Mouse (Mus musculus) hindbrain, embryonic 11.5 days (tissue): Measurements from ENCODE around the gene Accsl. TPM values are rescaled to one million over a fixed set of nuclear protein-coding genes. Genes with fewer than 3 reads are reported as not detected.
A peak's percentile ranks its signal among the peaks of the same experiment; 100 is the strongest.

ENCODE experiments used
- ATAC-seq: fragments of 200-750 bp; cut with Nextera tagmentation; 2 replicates; pipeline ENCODE4 v1.8.0; 2017; ENCODE audit warnings: mild to moderate bottlenecking, moderate TSS enrichment, moderate library complexity; ENCODE audit not compliant: low FRiP score
- DNase-seq: peaks from one replicate; pipeline ENCODE4 v3.0.0-alpha.2; 2015; ENCODE audit warnings: low spot score
- H3K27ac ChIP-seq: fragments of 300-500 bp; sonication (generic); 2 replicates; pipeline ENCODE4 v1.5.1; 2014; ENCODE audit warnings: mild to moderate bottlenecking, low read depth, low read length
- H3K27me3 ChIP-seq: fragments of 300-500 bp; sonication (generic); 2 replicates; pipeline ENCODE4 v1.6.1; 2014; ENCODE audit warnings: mild to moderate bottlenecking, low read length, moderate library complexity, mixed read lengths; ENCODE audit not compliant: control insufficient read depth, insufficient read depth
- H3K36me3 ChIP-seq: fragments of 300-500 bp; sonication (generic); 2 replicates; pipeline ENCODE4 v1.6.1; 2014; ENCODE audit warnings: mild to moderate bottlenecking, low read length, moderate library complexity, mixed read lengths; ENCODE audit not compliant: control insufficient read depth, insufficient read depth
- H3K4me1 ChIP-seq: fragments of 300-500 bp; sonication (generic); replicated peaks from 2 replicates; pipeline ENCODE4 v1.6.1; 2014; ENCODE audit warnings: low read length, mixed read lengths; ENCODE audit not compliant: control insufficient read depth, insufficient read depth
- H3K4me2 ChIP-seq: fragments of 300-500 bp; sonication (generic); replicated peaks from 2 replicates; pipeline ENCODE4 v1.6.1; 2014; ENCODE audit warnings: mild to moderate bottlenecking, low read depth, low read length
- H3K4me3 ChIP-seq: fragments of 300-500 bp; sonication (generic); 2 replicates; pipeline ENCODE4 v1.5.1; 2014; ENCODE audit warnings: low read depth, low read length
- H3K9ac ChIP-seq: fragments of 300-500 bp; sonication (generic); 2 replicates; pipeline ENCODE4 v1.6.1; 2014; ENCODE audit warnings: low read depth, low read length
- H3K9me3 ChIP-seq: fragments of 300-500 bp; sonication (generic); 2 replicates; pipeline ENCODE4 v1.6.1; 2016; ENCODE audit warnings: low read length; ENCODE audit not compliant: control insufficient read depth
- WGBS: fragments of 180-500 bp; shearing (Covaris S2); extraction: QIAGEN DNeasy Blood & Tissue Kit; methylation state at CpG from one replicate; pipeline ENCODE4 v1.1.7; 2014; 5-methylcytosine and 5-hydroxymethylcytosine counted together
- polyA plus RNA-seq: library from polyadenylated mRNA; unstranded; fragments of >200 nt; fragmentation: Nextera tagmentation; extraction: Ambion mirVana; gene quantifications from 2 replicates; pipeline ENCODE4 v1.2.1, GENCODE M21; 2014

The Accsl gene
- polyA plus RNA-seq, 1 experiment from 2014 or later = 0.69 TPM

DNA sequence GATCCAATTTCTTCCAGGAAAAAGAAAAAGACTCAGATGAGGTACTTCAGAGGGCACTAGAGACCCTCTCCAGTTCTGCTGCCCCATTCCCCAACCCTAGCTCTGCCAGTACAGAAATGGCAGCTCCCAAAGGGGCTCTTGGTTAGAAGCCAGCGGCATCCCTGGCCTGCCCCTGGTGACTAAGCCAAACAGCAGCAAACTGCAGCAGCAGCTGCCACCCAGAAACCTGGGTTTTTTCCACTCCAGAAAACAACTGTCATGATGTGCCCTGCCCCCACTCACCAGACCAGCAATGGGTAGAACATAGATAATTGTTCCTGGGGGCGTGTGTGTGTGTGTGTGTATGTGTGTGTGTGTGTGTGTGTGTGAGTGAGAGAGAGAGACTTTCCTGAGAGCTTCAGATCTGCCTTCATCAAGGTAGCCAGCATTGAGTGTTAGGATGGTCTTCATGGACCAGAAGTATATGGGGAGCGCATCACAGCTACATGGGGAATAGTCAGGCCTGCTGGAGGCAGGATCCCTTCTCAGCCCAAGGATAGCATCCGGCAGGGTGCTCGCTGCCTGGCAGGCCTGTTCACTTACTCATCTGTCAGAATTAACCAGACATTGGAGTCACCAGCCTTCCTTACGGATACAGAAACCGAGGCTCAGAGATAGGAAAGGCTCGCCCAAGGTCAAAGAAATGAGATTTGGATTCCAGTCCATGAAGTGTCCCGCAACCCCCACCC lies 12.8 kb upstream of the Accsl start:
- Histone ChIP-seq H3K9me3 (no peaks in the 10 kb centered on the region), H3K27ac (no peak overlapping the region), H3K4me3 (no peak overlapping the region), H3K4me1 (no peaks in the 10 kb centered on the region), H3K4me2 (no peak overlapping the region), H3K27me3 (no peaks in the 10 kb centered on the region), H3K9ac (no peak overlapping the region), H3K36me3 (no peaks in the 10 kb centered on the region)
- DNase-seq (no peak), ATAC-seq (no peak)
- 88% methylated on average over 9 of the region's 9 CpGs for WGBS

DNA sequence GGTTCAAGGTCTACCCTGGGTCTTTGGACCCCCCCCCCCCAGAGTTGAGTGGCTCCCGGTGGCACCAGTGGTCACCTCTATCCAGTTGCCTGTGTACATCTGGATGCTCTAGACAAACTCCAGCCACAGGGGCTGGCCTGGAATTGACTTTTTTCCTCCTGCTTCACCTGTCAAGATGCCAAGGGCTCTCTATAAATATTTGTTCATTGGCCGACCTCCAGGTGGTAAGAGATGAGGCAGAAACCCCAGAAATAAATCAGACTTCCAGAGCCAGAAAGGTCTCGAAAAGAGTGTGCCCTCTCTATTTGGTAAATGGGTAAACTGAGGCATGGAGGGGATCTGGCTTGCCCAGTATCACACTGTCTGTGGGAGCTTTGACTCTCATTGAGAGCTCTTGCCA lies 12.0 kb upstream of the Accsl start:
- Histone ChIP-seq H3K9me3 (no peaks in the 10 kb centered on the region), H3K9ac (no peak overlapping the region), H3K36me3 (no peaks in the 10 kb centered on the region), H3K4me2 (no peak overlapping the region), H3K4me1 (no peaks in the 10 kb centered on the region), H3K27me3 (no peaks in the 10 kb centered on the region), H3K27ac (no peak overlapping the region), H3K4me3 (no peak overlapping the region)
- ATAC-seq (no peak; the same call in 1 of the 2 replicates), DNase-seq (no peak)
- 89% methylated on average over 3 of the region's 3 CpGs for WGBS

DNA sequence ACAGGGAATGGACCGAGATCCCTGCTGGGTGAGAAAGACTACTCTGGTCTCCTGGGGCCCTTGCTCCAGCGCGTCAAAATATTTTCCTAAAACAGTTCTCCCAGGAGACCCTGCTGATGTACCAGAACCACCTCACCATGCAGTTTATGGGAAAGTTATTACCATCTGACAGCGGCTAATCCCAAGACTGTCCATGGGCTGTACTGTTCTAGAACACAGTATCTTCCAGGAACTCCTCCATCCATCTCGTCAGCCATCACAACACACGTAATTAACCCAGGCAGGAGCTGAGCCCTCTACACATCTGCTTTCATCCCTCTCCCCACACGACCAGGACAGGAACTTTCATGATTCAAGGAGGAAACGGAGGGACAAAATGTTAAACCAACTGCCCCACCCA lies 11.5 kb upstream of the Accsl start:
- Histone ChIP-seq H3K36me3 (no peaks in the 10 kb centered on the region), H3K27ac (no peak overlapping the region), H3K4me2 (no peak overlapping the region), H3K9ac (no peak overlapping the region), H3K4me1 (no peaks in the 10 kb centered on the region), H3K4me3 (no peak overlapping the region), H3K27me3 (no peaks in the 10 kb centered on the region), H3K9me3 (no peaks in the 10 kb centered on the region)
- ATAC-seq (no peak), DNase-seq (no peak)
- 67% methylated on average over 8 of the region's 8 CpGs for WGBS

DNA sequence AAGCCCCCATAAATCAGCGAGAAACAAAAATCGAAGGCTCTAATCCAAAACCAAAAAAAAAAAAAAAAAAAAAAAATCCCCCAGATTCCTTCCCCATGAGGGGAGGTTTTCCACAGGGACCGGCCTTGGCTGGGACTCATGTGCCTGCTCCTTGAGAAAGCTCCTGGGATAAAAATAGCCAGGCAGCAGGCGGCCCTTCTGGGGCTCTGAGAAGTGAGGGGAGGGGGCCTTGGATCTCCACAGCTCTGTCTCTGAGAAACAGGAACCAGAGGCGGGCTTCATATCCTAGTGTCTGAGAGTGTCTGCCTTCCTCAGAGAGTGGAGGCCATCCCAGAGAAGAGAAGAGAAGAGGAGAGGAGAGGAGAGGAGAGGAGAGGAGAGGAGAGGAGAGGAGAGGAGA lies 8.0 kb upstream of the Accsl start:
- DNase-seq = no peak
- WGBS = 68% methylated on average over 5 of the region's 5 CpGs
- H3K4me3 ChIP-seq = no peak overlapping the region
- no peaks in the 10 kb centered on the region for H3K36me3 ChIP-seq
- H3K27ac ChIP-seq = no peak overlapping the region
- ATAC-seq = no peak
- no peak overlapping the region for H3K4me2 ChIP-seq
- H3K4me1 ChIP-seq = no peaks in the 10 kb centered on the region
- no peaks in the 10 kb centered on the region for H3K9me3 ChIP-seq
- no peak overlapping the region for H3K9ac ChIP-seq
- H3K27me3 ChIP-seq = no peaks in the 10 kb centered on the region

DNA sequence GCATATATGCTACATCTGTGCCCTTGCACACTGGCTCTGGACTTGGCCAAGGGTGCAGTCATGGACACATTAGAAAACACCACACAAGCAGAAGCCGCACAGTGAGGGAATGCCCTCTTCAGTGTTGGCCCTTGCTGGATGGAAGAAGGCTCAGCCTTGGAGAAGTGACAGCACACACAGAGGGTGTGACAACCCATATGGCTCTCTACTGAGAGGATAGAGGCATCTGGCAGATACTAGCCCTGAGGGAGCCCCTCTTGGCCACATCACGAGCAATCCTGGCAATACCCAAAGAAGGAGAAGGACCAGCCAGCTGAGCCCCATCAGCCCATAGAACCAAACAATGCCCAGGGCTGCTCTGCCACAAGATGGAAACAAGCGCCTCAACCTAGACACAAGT lies 5.6 kb upstream of the Accsl start:
- WGBS = 88% methylated on average over 3 of the region's 3 CpGs
- no peak overlapping the region for H3K27ac ChIP-seq

DNA sequence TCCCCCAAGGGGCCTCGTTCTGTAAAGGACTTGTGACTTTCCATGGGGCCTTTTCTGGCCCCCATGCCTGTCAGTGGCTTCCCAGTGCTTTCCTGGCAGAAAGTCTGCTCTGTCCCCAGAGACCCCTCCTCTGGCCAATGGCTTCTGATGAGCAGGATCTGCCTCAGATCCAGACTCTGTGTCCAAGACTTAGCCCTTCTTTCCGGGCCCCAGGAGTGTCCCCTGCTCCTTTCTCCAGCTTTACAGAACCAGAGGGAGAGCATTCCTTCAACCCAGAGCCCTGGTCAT lies 5.2 kb upstream of the Accsl start:
- DNase-seq (no peak), ATAC-seq (no peak)
- Histone ChIP-seq H3K27ac (no peak overlapping the region), H3K27me3 (no peaks in the 10 kb centered on the region), H3K9ac (no peak overlapping the region), H3K4me1 (no peaks in the 10 kb centered on the region), H3K9me3 (no peaks in the 10 kb centered on the region), H3K4me3 (no peak overlapping the region), H3K36me3 (no peaks in the 10 kb centered on the region), H3K4me2 (no peak overlapping the region)
- 25% methylated on average over 2 of the region's 2 CpGs for WGBS

More for the DNA sequence above, 5.6 kb upstream of the Accsl start:
- H3K36me3 ChIP-seq = no peaks in the 10 kb centered on the region
- H3K9me3 ChIP-seq = no peaks in the 10 kb centered on the region
- ATAC-seq (no peak), DNase-seq (no peak)
- H3K4me1 ChIP-seq = no peaks in the 10 kb centered on the region
- H3K9ac ChIP-seq = no peak overlapping the region
- H3K4me2 ChIP-seq = no peak overlapping the region
- H3K4me3 ChIP-seq = no peak overlapping the region
- H3K27me3 ChIP-seq = no peaks in the 10 kb centered on the region

DNA sequence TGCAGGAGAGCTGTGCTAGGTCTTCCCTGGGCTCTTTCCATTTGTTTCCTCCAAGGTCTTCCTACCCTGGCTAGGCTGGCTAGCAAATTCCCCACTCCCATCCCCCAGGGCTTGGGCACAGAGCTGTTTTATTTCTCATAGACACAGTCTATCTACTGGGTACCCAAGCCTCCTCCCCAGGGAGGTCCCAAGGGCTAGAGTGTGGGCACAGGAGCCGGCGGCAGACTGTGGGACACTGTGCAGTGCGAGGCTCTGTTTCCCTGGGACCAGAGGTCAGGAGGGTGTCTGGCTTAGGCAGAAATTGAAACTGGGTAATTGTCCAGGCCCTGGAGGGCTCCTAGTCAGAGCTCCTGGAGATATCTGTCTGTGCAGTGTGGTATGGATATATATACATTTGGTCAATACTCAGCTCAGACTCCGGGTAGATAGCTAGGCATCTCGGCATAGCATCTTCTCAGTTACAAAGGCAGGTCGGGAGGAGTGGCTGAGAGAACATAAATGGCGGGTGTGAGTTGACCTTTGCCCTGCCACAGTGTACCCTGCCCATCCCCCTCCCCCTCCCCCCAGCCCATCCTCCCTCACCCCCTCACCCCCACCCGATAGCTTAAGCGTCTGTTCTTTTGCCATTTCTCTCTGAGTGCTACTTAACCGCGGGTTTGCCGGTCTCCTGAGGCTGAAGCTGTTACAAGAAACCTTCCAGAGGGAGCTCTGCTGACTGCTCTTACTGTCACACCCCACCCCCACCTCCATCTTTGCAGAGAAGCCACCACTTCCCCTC lies 4.7 kb upstream of the Accsl start:
- H3K27ac ChIP-seq = no peak overlapping the region
- 0 out of 2 replicates have a peak overlapping the region, but pooled peaks have one; percentile 23 for H3K9ac ChIP-seq
- WGBS = 14% methylated on average over 12 of the region's 12 CpGs
- no peak overlapping the region for H3K4me2 ChIP-seq
- peak; percentile 36; the same call in 1 of the 2 replicates for ATAC-seq
- H3K27me3 ChIP-seq = no peaks in the 10 kb centered on the region
- DNase-seq = peak; percentile 19
- no peaks in the 10 kb centered on the region for H3K9me3 ChIP-seq
- no peak overlapping the region for H3K4me3 ChIP-seq
- no peaks in the 10 kb centered on the region for H3K36me3 ChIP-seq
- H3K4me1 ChIP-seq = no peaks in the 10 kb centered on the region

DNA sequence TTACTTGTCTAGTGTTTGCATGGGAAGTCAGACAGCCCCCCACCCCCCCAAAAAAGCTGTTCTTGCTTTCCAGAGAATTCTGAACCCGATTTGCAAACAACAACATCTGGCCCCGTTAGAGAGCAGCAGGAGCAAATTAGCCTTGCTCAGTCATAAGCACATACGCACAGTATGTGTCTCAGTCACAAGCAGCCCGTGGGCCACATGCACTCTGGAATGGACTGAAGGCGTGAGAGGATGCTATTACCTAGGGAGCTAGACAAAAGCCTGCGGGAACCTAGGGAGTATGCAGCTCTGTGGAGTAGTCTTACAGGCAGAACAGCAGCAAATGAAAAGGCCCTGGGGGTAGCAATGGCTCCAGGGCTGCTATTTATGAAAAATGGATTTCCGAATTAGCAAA lies 3.3 kb upstream of the Accsl start:
- Histone ChIP-seq H3K4me2 (no peak overlapping the region), H3K27me3 (no peaks in the 10 kb centered on the region), H3K36me3 (no peaks in the 10 kb centered on the region), H3K27ac (no peak overlapping the region), H3K4me1 (no peaks in the 10 kb centered on the region), H3K4me3 (no peak overlapping the region), H3K9ac (no peak overlapping the region), H3K9me3 (no peaks in the 10 kb centered on the region)
- DNase-seq = no peak
- WGBS = 68% methylated on average over 7 of the region's 7 CpGs
- ATAC-seq = no peak

DNA sequence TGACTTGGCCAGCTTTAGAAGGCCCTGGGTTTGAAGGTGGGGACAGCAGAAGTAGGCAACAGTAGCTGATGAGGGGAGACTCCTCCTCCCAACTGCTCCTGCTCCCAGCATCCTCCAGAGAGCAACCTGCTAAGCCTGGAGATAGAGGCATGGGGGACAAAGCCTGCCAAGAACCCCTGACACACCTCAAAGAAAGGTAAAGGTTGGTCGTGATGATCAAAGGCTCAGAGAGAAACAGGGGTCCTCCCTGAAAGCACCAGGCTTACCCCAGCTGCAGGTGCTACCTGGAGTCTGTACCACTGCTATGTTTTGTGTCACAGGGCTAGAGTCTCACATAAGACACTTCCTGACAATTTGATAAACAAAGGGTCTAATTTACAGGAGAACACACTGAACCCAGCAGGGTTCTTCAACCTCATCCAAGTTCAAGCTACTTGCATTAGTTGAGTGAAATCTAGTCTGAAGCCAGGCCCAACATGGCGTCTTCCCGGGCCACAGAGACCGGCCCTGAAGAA lies 2.5 kb upstream of the Accsl start:
- H3K9me3 ChIP-seq = no peaks in the 10 kb centered on the region
- no peak overlapping the region for H3K4me3 ChIP-seq
- H3K27me3 ChIP-seq = no peaks in the 10 kb centered on the region
- 82% methylated on average over 4 of the region's 4 CpGs for WGBS
- DNase-seq (no peak), ATAC-seq (no peak)
- no peaks in the 10 kb centered on the region for H3K4me1 ChIP-seq
- no peaks in the 10 kb centered on the region for H3K36me3 ChIP-seq
- no peak overlapping the region for H3K9ac ChIP-seq
- H3K27ac ChIP-seq = no peak overlapping the region
- no peak overlapping the region for H3K4me2 ChIP-seq
